Mouse (Mus musculus) cerebellum, adult 11-12 months (tissue): ENCODE data around the gene Wdr70.

Experiments
- DNase-seq: peaks from one replicate; pipeline ENCODE4 v3.0.0; 2022

The Wdr70 gene

GRCm38 (mm10) chr15:8027503-8027902 lies 71.5 kb downstream of the Wdr70 start:
- no peak for DNase-seq

GRCm38 (mm10) chr15:8011418-8011817 lies 87.6 kb downstream of the Wdr70 start:
- DNase-seq, result no peak

- no peak for DNase-seq
Observed at GRCm38 (mm10) chr15:8007413-8007812, 91.6 kb downstream of the Wdr70 start.

GRCm38 (mm10) chr15:8006056-8006455 lies 93.0 kb downstream of the Wdr70 start:
- DNase-seq, result no peak

- DNase-seq, result peak; percentile 47
Observed at GRCm38 (mm10) chr15:8005506-8005905, 93.5 kb downstream of the Wdr70 start.

- no peak for DNase-seq
Observed at GRCm38 (mm10) chr15:8003789-8004188, 95.2 kb downstream of the Wdr70 start.

GRCm38 (mm10) chr15:7998843-7999546 lies 100.0 kb downstream of the Wdr70 start:
- DNase-seq, result peak; percentile 49

GRCm38 (mm10) chr15:7998095-7998494 lies 100.9 kb downstream of the Wdr70 start:
- no peak for DNase-seq

GRCm38 (mm10) chr15:7993721-7994120 lies 105.3 kb downstream of the Wdr70 start:
- no peak for DNase-seq

- DNase-seq, result no peak
Observed at GRCm38 (mm10) chr15:7990101-7990500, 108.9 kb downstream of the Wdr70 start.

- DNase-seq, result no peak
Observed at GRCm38 (mm10) chr15:7987374-7987773, 111.6 kb downstream of the Wdr70 start.

GRCm38 (mm10) chr15:7986274-7986673 lies 112.7 kb downstream of the Wdr70 start:
- no peak for DNase-seq

GRCm38 (mm10) chr15:7978640-7979039 lies 120.4 kb downstream of the Wdr70 start:
- DNase-seq, result no peak

GRCm38 (mm10) chr15:7976775-7977174 lies 122.2 kb downstream of the Wdr70 start:
- DNase-seq, result no peak

GRCm38 (mm10) chr15:7974368-7974767 lies 124.6 kb downstream of the Wdr70 start:
- no peak for DNase-seq

GRCm38 (mm10) chr15:7972528-7972927 lies 126.5 kb downstream of the Wdr70 start:
- no peak for DNase-seq

- DNase-seq, result no peak
Observed at GRCm38 (mm10) chr15:7962786-7963185, 136.2 kb downstream of the Wdr70 start.

- no peak for DNase-seq
Observed at GRCm38 (mm10) chr15:7961489-7961888, 137.5 kb downstream of the Wdr70 start.

- no peak for DNase-seq
Observed at GRCm38 (mm10) chr15:7956899-7957298, 142.1 kb downstream of the Wdr70 start.

- DNase-seq, result no peak
Observed at GRCm38 (mm10) chr15:7950561-7950960, 148.4 kb downstream of the Wdr70 start.

- no peak for DNase-seq
Observed at GRCm38 (mm10) chr15:7941690-7942089, 157.3 kb downstream of the Wdr70 start.

GRCm38 (mm10) chr15:7935571-7936165 lies 163.3 kb downstream of the Wdr70 start:
- DNase-seq, result no peak

GRCm38 (mm10) chr15:7934580-7934979 lies 164.4 kb downstream of the Wdr70 start:
- DNase-seq, result no peak

GRCm38 (mm10) chr15:7934105-7934504 lies 164.9 kb downstream of the Wdr70 start:
- DNase-seq, result no peak

- DNase-seq, result no peak
Observed at GRCm38 (mm10) chr15:7931605-7932008, 167.4 kb downstream of the Wdr70 start.
